Mouse (Mus musculus) cerebellum, postnatal 36 days (tissue): ENCODE measurements around the gene H2afj.
"Not testable (repeated sequence)": the region's sequence is repeated elsewhere in the genome, so short reads cannot be mapped to it uniquely, and the experiment has no call there.

ENCODE experiments used
- DNase-seq, 2 experiments: peaks; one replicate each; pipeline ENCODE4 v3.0.0; 2021 to 2022; ENCODE audit warnings: mixed read lengths in 2 of 2

H2afj gene

GRCm38 (mm10) chr6:136808014-136808417 lies at the start of gene H2afj:
H2afj (plus strand) TSS chr6:136808244.
- peak; percentile 98 for DNase-seq

- no peak for DNase-seq
Measured at GRCm38 (mm10) chr6:136763912-136764311, 44.1 kb upstream of the H2afj start.

GRCm38 (mm10) chr6:136769143-136769542 lies 38.9 kb upstream of the H2afj start:
- DNase-seq: no peak

- no peak for DNase-seq
Measured at GRCm38 (mm10) chr6:136769859-136770258, 38.2 kb upstream of the H2afj start.

- DNase-seq: no peak
Measured at GRCm38 (mm10) chr6:136776392-136776791, 31.7 kb upstream of the H2afj start.

GRCm38 (mm10) chr6:136781377-136781986 lies 26.6 kb upstream of the H2afj start, which contains the start of gene Gucy2c:
Gucy2c (minus strand) TSS chr6:136781765.
- no peak for DNase-seq

- no peak for DNase-seq
Measured at GRCm38 (mm10) chr6:136782146-136782545, 25.9 kb upstream of the H2afj start.

- DNase-seq: no peak
Measured at GRCm38 (mm10) chr6:136782761-136783160, 25.3 kb upstream of the H2afj start.

GRCm38 (mm10) chr6:136789391-136789971 lies 18.6 kb upstream of the H2afj start:
- no peak for DNase-seq

GRCm38 (mm10) chr6:136792884-136793758 lies 14.9 kb upstream of the H2afj start:
- DNase-seq: no peak

- DNase-seq: no peak
Measured at GRCm38 (mm10) chr6:136793831-136794525, 14.1 kb upstream of the H2afj start.

GRCm38 (mm10) chr6:136795110-136795509 lies 12.9 kb upstream of the H2afj start:
- no peak for DNase-seq

- DNase-seq: no peak
Measured at GRCm38 (mm10) chr6:136795850-136796249, 12.2 kb upstream of the H2afj start.

- DNase-seq: not testable (repeated sequence)
Measured at GRCm38 (mm10) chr6:136797874-136798693, 10.0 kb upstream of the H2afj start.

GRCm38 (mm10) chr6:136800710-136801109 lies 7.3 kb upstream of the H2afj start:
- DNase-seq: no peak

- no peak for DNase-seq
Measured at GRCm38 (mm10) chr6:136801274-136801673, 6.8 kb upstream of the H2afj start.

- no peak for DNase-seq
Measured at GRCm38 (mm10) chr6:136803093-136803738, 4.8 kb upstream of the H2afj start.

GRCm38 (mm10) chr6:136803739-136804633 lies 4.1 kb upstream of the H2afj start, which contains the start of gene Hist4h4:
Hist4h4 (minus strand) TSS chr6:136804415.
- peak; percentile 91 to 99 for DNase-seq

- DNase-seq: no peak
Measured at GRCm38 (mm10) chr6:136804705-136805408, 3.2 kb upstream of the H2afj start.

- DNase-seq: no peak
Measured at GRCm38 (mm10) chr6:136805409-136805775, 2.7 kb upstream of the H2afj start.
